Mouse (Mus musculus) C2C12 (cell line): Measurements from ENCODE around the gene Wnt3.

Experiments
- CTCF ChIP-seq: IDR thresholded peaks from one replicate; pipeline ENCODE4 v1.5.1; 2011; ENCODE audit not compliant: control insufficient read depth, insufficient read depth, insufficient read length
- MYOD1 ChIP-seq: IDR thresholded peaks from one replicate; pipeline ENCODE4 v1.6.1; 2011; ENCODE audit warnings: low read depth; ENCODE audit not compliant: control insufficient read depth, insufficient read length
- USF1 ChIP-seq: IDR thresholded peaks from one replicate; pipeline ENCODE4 v1.6.1; 2011; ENCODE audit warnings: low read depth, mild to moderate bottlenecking, control low read depth, moderate library complexity

DNA sequence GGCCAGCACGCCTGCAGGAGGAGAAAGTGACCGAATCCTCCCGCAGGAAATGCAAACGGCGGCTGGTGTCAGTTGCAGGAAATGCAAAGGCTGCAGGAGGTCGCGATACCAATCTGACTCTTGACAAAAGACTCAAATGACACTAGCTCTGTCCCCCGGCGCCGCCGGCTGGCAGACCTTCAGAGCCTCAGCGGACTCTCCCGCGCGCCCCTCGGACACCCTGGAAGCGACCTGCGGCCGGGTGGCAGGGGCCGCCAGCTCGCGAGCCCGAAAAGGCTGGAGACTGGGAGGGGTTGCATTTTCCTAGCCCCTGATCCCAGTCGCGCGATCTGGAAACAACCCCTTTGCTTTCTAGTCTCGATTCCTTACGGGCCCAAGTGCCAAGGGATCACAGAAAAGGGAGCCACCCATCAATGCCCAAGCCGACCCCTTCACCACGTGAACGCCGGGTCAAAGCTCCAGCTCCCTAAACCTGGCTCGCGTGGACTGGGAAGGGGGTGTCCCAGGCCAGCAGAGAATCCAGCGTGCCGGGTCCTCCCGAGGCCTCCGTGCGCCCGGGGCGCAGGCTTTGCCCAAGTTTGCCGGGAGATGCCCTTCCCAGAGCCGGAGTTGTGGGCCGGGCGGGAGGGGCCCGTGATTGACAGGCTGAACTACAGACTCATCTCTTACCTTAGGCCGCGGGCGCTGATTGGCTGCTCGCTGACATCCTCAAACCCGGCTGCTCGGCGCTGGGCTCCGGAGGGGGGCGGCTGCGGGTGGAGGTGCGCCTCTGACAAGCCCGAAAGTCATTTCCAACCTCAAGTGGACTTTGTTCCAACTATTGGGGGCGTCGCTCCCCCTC lies at the start of gene Wnt3:
- TF ChIP-seq CTCF (no peak), USF1 (no peak), MYOD1 (no peak)
